Mouse (Mus musculus): ENCODE data around the gene Gsdma. TPM values are rescaled to one million over a fixed set of nuclear protein-coding genes. Genes with fewer than 3 reads are reported as not detected.
"Not testable (repeated sequence)": the region's sequence is repeated elsewhere in the genome, so short reads cannot be mapped to it uniquely, and the experiment has no call there.

Gsdma gene
- polyA plus RNA-seq, 1 experiment = 0.22 TPM

- H3K27ac ChIP-seq (ENCODE audit: insufficient read depth, low read length) = no peak within 1 kb of the TSS
- H3K4me3 ChIP-seq (ENCODE audit: low read depth, low read length) = no peak within 1 kb of the TSS
- TF ChIP-seq EP300 (IDR thresholded peaks at IDR 0.05; ENCODE audit: insufficient read depth, low read depth, low read length) (no peak), POLR2A (IDR thresholded peaks at IDR 0.05; ENCODE audit: insufficient read depth, low read length) (no peak), CTCF (IDR thresholded peaks at IDR 0.05; ENCODE audit: low read depth, low read length) (no peak)
- H3K4me1 ChIP-seq (ENCODE audit: control insufficient read depth, insufficient read depth, low read length) = no peaks in the 10 kb centered on the region
- H3K9me3 ChIP-seq (replicated peaks; ENCODE audit: control insufficient read depth, insufficient read depth, low read length, poor library complexity, severe bottlenecking) = peaks cover 10% of the 10 kb centered on the region; the same call in 1 of the 2 replicates
- no peak within 1 kb of the TSS for H3K9ac ChIP-seq (ENCODE audit: low read depth, poor library complexity, severe bottlenecking)
- peaks cover 2% of the 10 kb centered on the region for H3K27me3 ChIP-seq (ENCODE audit: control insufficient read depth, insufficient read depth, low read length, poor library complexity, severe bottlenecking)
- no peaks in the 10 kb centered on the region for H3K36me3 ChIP-seq (ENCODE audit: control insufficient read depth, insufficient read depth, low read length, poor library complexity, severe bottlenecking)
These were observed 17.7 kb upstream of the Gsdma start, which contains the start of gene Gsdma2 for GRCm38 (mm10) chr11:98646459-98646858. Gene Gsdma2, plus strand, starts transcription at chr11:98646759.

DNA sequence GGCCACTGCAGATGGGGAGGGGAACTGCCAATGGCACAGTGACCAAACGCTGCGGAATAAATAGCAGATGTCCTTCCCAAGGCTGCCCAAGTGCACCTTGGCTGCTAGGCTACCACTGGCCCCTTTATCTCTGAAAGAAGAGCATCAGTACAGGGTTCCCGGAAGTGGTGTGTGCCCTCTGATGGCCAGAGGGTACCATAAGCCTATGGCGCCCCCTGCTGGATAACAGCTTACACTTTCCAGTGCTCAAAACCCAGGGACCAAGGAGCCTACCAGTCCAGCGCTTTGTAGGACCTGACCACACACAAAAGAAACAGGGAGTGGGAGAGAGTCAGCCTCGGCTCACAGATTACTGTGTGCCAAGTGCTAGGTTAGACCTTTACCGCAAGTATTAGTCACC, 9.1 kb upstream of the Gsdma start:
- H3K27ac ChIP-seq (ENCODE audit: insufficient read depth, low read length); H3K9me3 ChIP-seq (replicated peaks; ENCODE audit: control insufficient read depth, insufficient read depth, low read length, poor library complexity, severe bottlenecking); H3K36me3 ChIP-seq (ENCODE audit: control insufficient read depth, insufficient read depth, low read length, poor library complexity, severe bottlenecking); H3K9ac ChIP-seq (ENCODE audit: low read depth, poor library complexity, severe bottlenecking); H3K4me1 ChIP-seq (ENCODE audit: control insufficient read depth, insufficient read depth, low read length); H3K27me3 ChIP-seq (ENCODE audit: control insufficient read depth, insufficient read depth, low read length, poor library complexity, severe bottlenecking); H3K4me3 ChIP-seq (ENCODE audit: low read depth, low read length): not testable (repeated sequence)
- TF ChIP-seq CTCF (IDR thresholded peaks at IDR 0.05; ENCODE audit: low read depth, low read length) = peak; percentile 85

- Histone ChIP-seq H3K4me3 (ENCODE audit: low read depth, low read length) (no peak overlapping the region), H3K9ac (ENCODE audit: low read depth, poor library complexity, severe bottlenecking) (no peak overlapping the region), H3K9me3 (replicated peaks; ENCODE audit: control insufficient read depth, insufficient read depth, low read length, poor library complexity, severe bottlenecking) (no peaks in the 10 kb centered on the region), H3K27me3 (ENCODE audit: control insufficient read depth, insufficient read depth, low read length, poor library complexity, severe bottlenecking) (no peaks in the 10 kb centered on the region), H3K4me1 (ENCODE audit: control insufficient read depth, insufficient read depth, low read length) (no peaks in the 10 kb centered on the region), H3K27ac (ENCODE audit: insufficient read depth, low read length) (no peak overlapping the region), H3K36me3 (ENCODE audit: control insufficient read depth, insufficient read depth, low read length, poor library complexity, severe bottlenecking) (no peaks in the 10 kb centered on the region)
- TF ChIP-seq POLR2A (IDR thresholded peaks at IDR 0.05; ENCODE audit: insufficient read depth, low read length) (no peak), EP300 (IDR thresholded peaks at IDR 0.05; ENCODE audit: insufficient read depth, low read depth, low read length) (no peak), CTCF (IDR thresholded peaks at IDR 0.05; ENCODE audit: low read depth, low read length) (peak; percentile 32)
These were observed 3.6 kb upstream of the Gsdma start for GRCm38 (mm10) chr11:98660517-98660916.

DNA sequence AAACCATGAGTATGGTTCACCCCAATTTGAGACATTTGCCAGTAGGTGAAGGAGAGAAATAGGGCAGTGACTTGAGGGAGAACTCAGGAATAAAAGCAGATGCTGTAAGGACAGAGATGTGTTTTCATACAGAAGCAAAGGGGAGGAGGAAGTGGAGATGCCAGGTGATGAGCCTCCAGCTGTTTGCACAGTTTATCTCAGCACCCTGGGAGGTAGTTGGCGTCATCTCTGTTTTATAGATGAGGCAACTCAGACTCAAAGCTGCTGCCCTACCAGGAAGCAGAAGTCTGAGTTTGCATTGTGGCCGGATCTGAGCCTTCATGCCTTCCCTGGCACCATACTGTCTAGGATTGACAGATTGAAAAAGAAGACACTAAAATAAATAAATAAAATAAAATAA, 4.8 kb downstream of the Gsdma start:
- no peaks in the 10 kb centered on the region for H3K9me3 ChIP-seq (replicated peaks; ENCODE audit: control insufficient read depth, insufficient read depth, low read length, poor library complexity, severe bottlenecking)
- H3K4me1 ChIP-seq (ENCODE audit: control insufficient read depth, insufficient read depth, low read length) = no peaks in the 10 kb centered on the region
- no peaks in the 10 kb centered on the region for H3K27me3 ChIP-seq (ENCODE audit: control insufficient read depth, insufficient read depth, low read length, poor library complexity, severe bottlenecking)
- no peaks in the 10 kb centered on the region for H3K36me3 ChIP-seq (ENCODE audit: control insufficient read depth, insufficient read depth, low read length, poor library complexity, severe bottlenecking)
- no peak for TF ChIP-seq POLR2A (IDR thresholded peaks at IDR 0.05; ENCODE audit: insufficient read depth, low read length)
- no peak for TF ChIP-seq EP300 (IDR thresholded peaks at IDR 0.05; ENCODE audit: insufficient read depth, low read depth, low read length)
- TF ChIP-seq CTCF (IDR thresholded peaks at IDR 0.05; ENCODE audit: low read depth, low read length) = no peak
- no peak overlapping the region for H3K27ac ChIP-seq (ENCODE audit: insufficient read depth, low read length)
- no peak overlapping the region for H3K4me3 ChIP-seq (ENCODE audit: low read depth, low read length)
- H3K9ac ChIP-seq (ENCODE audit: low read depth, poor library complexity, severe bottlenecking) = no peak overlapping the region

- peaks cover 2% of the 10 kb centered on the region for H3K4me1 ChIP-seq (ENCODE audit: control insufficient read depth, insufficient read depth, low read length)
- H3K36me3 ChIP-seq (ENCODE audit: control insufficient read depth, insufficient read depth, low read length, poor library complexity, severe bottlenecking) = no peaks in the 10 kb centered on the region
- TF ChIP-seq POLR2A (IDR thresholded peaks at IDR 0.05; ENCODE audit: insufficient read depth, low read length) (no peak), EP300 (IDR thresholded peaks at IDR 0.05; ENCODE audit: insufficient read depth, low read depth, low read length) (no peak), CTCF (IDR thresholded peaks at IDR 0.05; ENCODE audit: low read depth, low read length) (no peak)
- no peak overlapping the region for H3K9ac ChIP-seq (ENCODE audit: low read depth, poor library complexity, severe bottlenecking)
- no peaks in the 10 kb centered on the region for H3K9me3 ChIP-seq (replicated peaks; ENCODE audit: control insufficient read depth, insufficient read depth, low read length, poor library complexity, severe bottlenecking)
- no peaks in the 10 kb centered on the region for H3K27me3 ChIP-seq (ENCODE audit: control insufficient read depth, insufficient read depth, low read length, poor library complexity, severe bottlenecking)
- no peak overlapping the region for H3K27ac ChIP-seq (ENCODE audit: insufficient read depth, low read length)
- no peak overlapping the region for H3K4me3 ChIP-seq (ENCODE audit: low read depth, low read length)
These were observed 7.2 kb downstream of the Gsdma start for GRCm38 (mm10) chr11:98671284-98671815.

DNA sequence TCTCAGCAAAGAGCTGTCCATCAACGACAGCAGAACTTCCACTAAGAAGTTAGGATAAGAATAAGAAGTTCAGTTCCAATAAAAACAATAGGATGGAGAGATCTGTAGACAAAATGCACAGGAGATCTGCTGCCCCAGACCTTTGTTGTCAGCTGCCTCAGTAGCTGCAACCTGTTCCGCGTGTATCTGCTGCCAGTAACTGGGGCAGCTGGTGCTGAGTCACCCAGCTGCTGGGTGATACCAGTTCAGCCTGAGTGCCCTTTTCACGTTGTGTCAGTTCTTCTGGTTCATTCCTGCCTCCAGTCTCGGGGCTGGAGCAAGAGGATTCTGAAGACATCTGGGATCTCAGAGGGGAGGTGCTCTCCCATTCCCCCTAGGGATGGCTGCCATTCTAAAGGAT, 7.7 kb downstream of the Gsdma start:
- H3K9me3 ChIP-seq (replicated peaks; ENCODE audit: control insufficient read depth, insufficient read depth, low read length, poor library complexity, severe bottlenecking) = no peaks in the 10 kb centered on the region
- TF ChIP-seq EP300 (IDR thresholded peaks at IDR 0.05; ENCODE audit: insufficient read depth, low read depth, low read length) (no peak), POLR2A (IDR thresholded peaks at IDR 0.05; ENCODE audit: insufficient read depth, low read length) (no peak), CTCF (IDR thresholded peaks at IDR 0.05; ENCODE audit: low read depth, low read length) (no peak)
- H3K36me3 ChIP-seq (ENCODE audit: control insufficient read depth, insufficient read depth, low read length, poor library complexity, severe bottlenecking) = no peaks in the 10 kb centered on the region
- no peak overlapping the region for H3K9ac ChIP-seq (ENCODE audit: low read depth, poor library complexity, severe bottlenecking)
- peaks cover 2% of the 10 kb centered on the region for H3K4me1 ChIP-seq (ENCODE audit: control insufficient read depth, insufficient read depth, low read length)
- H3K27me3 ChIP-seq (ENCODE audit: control insufficient read depth, insufficient read depth, low read length, poor library complexity, severe bottlenecking) = no peaks in the 10 kb centered on the region
- no peak overlapping the region for H3K27ac ChIP-seq (ENCODE audit: insufficient read depth, low read length)
- no peak overlapping the region for H3K4me3 ChIP-seq (ENCODE audit: low read depth, low read length)

Data from ES-Bruce4 (cell line).